Mouse (Mus musculus) ES-Bruce4 (cell line): ENCODE measurements around the gene Gnaz.

Experiments
- CTCF ChIP-seq: IDR thresholded peaks from one replicate; pipeline ENCODE4 v1.8.1; 2011; ENCODE audit warnings: low read depth, low read length
- EP300 ChIP-seq: IDR thresholded peaks from 2 replicates; pipeline ENCODE4 v1.6.1; 2011; ENCODE audit warnings: low read depth, low read length; ENCODE audit not compliant: insufficient read depth
- POLR2A ChIP-seq: IDR thresholded peaks from one replicate; pipeline ENCODE4 v1.8.1; 2011; ENCODE audit warnings: low read length; ENCODE audit not compliant: insufficient read depth

DNA sequence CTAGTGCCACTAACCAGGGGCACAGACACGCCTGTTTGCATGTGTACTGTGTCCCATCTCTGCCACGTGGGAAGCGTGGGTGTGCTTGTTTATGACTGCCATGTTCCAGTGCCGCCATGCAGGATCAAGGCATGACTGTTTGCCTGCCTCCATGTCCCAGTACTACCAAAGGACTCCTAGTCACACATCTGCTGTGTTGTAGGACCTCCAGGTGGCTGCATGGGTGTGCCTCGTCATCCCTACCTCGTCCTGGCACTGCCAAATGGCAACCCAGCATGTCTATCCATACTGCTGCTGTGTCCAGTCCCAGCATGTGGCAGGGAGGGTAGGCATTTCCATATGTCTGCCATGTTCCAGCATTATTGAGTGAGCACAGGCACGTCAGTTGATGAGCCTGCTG lies 38.7 kb upstream of the Gnaz start:
- TF ChIP-seq CTCF, result no peak
- TF ChIP-seq POLR2A, result no peak
- TF ChIP-seq EP300, result no peak
